Mouse (Mus musculus) G1E (cell line): ENCODE data around the gene Mrnip. TPM values are rescaled to one million over a fixed set of nuclear protein-coding genes. Genes with fewer than 3 reads are reported as not detected.

Experiments
- ATAC-seq: 2 replicates; pipeline ENCODE4 v1.8.0; 2016; ENCODE audit warnings: mild to moderate bottlenecking; ENCODE audit not compliant: insufficient number of reproducible peaks, poor library complexity, low FRiP score, severe bottlenecking; ENCODE audit errors: extremely low read depth
- DNase-seq: peaks from one replicate; pipeline ENCODE4 v3.0.0; 2012; ENCODE audit warnings: low spot score
- H3K27me3 ChIP-seq: 2 replicates; pipeline ENCODE4 v1.6.1; 2012; ENCODE audit warnings: mild to moderate bottlenecking, low read length, inconsistent platforms; ENCODE audit not compliant: insufficient read depth
- H3K36me3 ChIP-seq: replicated peaks from 2 replicates; pipeline ENCODE3; 2012; ENCODE audit warnings: mild to moderate bottlenecking, inconsistent platforms
- H3K4me1 ChIP-seq: 2 replicates; pipeline ENCODE4 v1.6.1; 2012; ENCODE audit warnings: low read depth, low read length, inconsistent platforms, mixed read lengths; ENCODE audit not compliant: insufficient read depth
- H3K4me3 ChIP-seq: 2 replicates; pipeline ENCODE4 v1.5.1; 2012; ENCODE audit warnings: low read depth, mild to moderate bottlenecking, inconsistent platforms, low read length, moderate library complexity, mixed read lengths
- H3K9me3 ChIP-seq: replicated peaks from 2 replicates; pipeline ENCODE4 v1.6.1; 2012; ENCODE audit warnings: inconsistent platforms
- CTCF ChIP-seq: IDR thresholded peaks from 2 replicates; pipeline ENCODE4 v1.5.1; 2012; ENCODE audit warnings: low read depth, low read length, inconsistent platforms, mixed read lengths
- GATA1 ChIP-seq: IDR thresholded peaks from 2 replicates; pipeline ENCODE4 v1.6.1; 2012; ENCODE audit warnings: borderline replicate concordance, low read length, inconsistent platforms, mixed read lengths
- GATA2 ChIP-seq: IDR thresholded peaks from 2 replicates; pipeline ENCODE4 v1.6.1; 2012; ENCODE audit warnings: low read depth, low read length, inconsistent platforms, borderline replicate concordance
- POLR2AphosphoS5 ChIP-seq: IDR thresholded peaks from 2 replicates; pipeline ENCODE4 v1.6.1; 2012; ENCODE audit warnings: low read depth, low read length, inconsistent platforms; ENCODE audit not compliant: insufficient replicate concordance
- TAL1 ChIP-seq: conservative IDR thresholded peaks from 2 replicates; pipeline ENCODE4 v1.6.1; 2012; ENCODE audit warnings: low read depth, low read length, inconsistent platforms, mixed read lengths
- polyA plus RNA-seq: library from polyadenylated mRNA; stranded (reverse); fragments of >175 nt; gene quantifications from 2 replicates; pipeline ENCODE4 v1.2.3, GENCODE M21; 2012
- total RNA-seq, 2 experiments: library from RNA; stranded (forward) in 1 of 2; stranded (reverse) in 1 of 2; fragments of 200-1000 nt in 1 of 2; fragments of >200 nt in 1 of 2; fragmentation: Nextera tagmentation in 1 of 2; gene quantifications; 2 replicates each; pipeline ENCODE4 v1.2.3; 2014 to 2017

The Mrnip gene
- total and polyA plus RNA-seq, 3 experiments: 10.6 to 44.8 (median 17.6) TPM

GRCm38 (mm10) chr11:50238821-50239791, 64.9 kb downstream of the Mrnip start:
- no peak for ATAC-seq
- Histone ChIP-seq H3K4me1 (peaks cover 31% of the 10 kb centered on the region), H3K36me3 (peaks cover 26% of the 10 kb centered on the region), H3K27me3 (peaks cover 16% of the 10 kb centered on the region), H3K4me3 (no peak overlapping the region), H3K9me3 (no peaks in the 10 kb centered on the region)
- DNase-seq: no peak
- no peak for TF ChIP-seq CTCF
- no peak for TF ChIP-seq GATA1
- no peak for TF ChIP-seq TAL1
- no peak for TF ChIP-seq POLR2AphosphoS5
- no peak for TF ChIP-seq GATA2

GRCm38 (mm10) chr11:50240235-50240911, 66.1 kb downstream of the Mrnip start:
- Histone ChIP-seq H3K4me1 (peaks cover 31% of the 10 kb centered on the region), H3K36me3 (peaks cover 13% of the 10 kb centered on the region), H3K9me3 (no peaks in the 10 kb centered on the region), H3K4me3 (no peak overlapping the region), H3K27me3 (peaks cover 16% of the 10 kb centered on the region)
- TF ChIP-seq CTCF (no peak), TAL1 (no peak), GATA1 (no peak), POLR2AphosphoS5 (no peak), GATA2 (no peak)
- ATAC-seq: no peak
- no peak for DNase-seq

- DNase-seq: no peak
- Histone ChIP-seq H3K27me3 (no peaks in the 10 kb centered on the region; the same call in 1 of the 2 replicates), H3K9me3 (no peaks in the 10 kb centered on the region), H3K4me3 (no peak overlapping the region), H3K36me3 (no peaks in the 10 kb centered on the region), H3K4me1 (peaks cover 6% of the 10 kb centered on the region; the same call in 1 of the 2 replicates)
- ATAC-seq: no peak
- no peak for TF ChIP-seq POLR2AphosphoS5
- TF ChIP-seq CTCF: no peak
- no peak for TF ChIP-seq GATA1
- no peak for TF ChIP-seq TAL1
- no peak for TF ChIP-seq GATA2
These were observed 69.7 kb downstream of the Mrnip start for GRCm38 (mm10) chr11:50243926-50244325.

- H3K36me3 ChIP-seq: no peaks in the 10 kb centered on the region
- DNase-seq: no peak
- H3K9me3 ChIP-seq: no peaks in the 10 kb centered on the region
- H3K4me3 ChIP-seq: no peak overlapping the region
- peaks cover 5% of the 10 kb centered on the region; the same call in 1 of the 2 replicates for H3K4me1 ChIP-seq
- no peak for ATAC-seq
- no peaks in the 10 kb centered on the region; the same call in 1 of the 2 replicates for H3K27me3 ChIP-seq
- TF ChIP-seq TAL1 (no peak), GATA1 (no peak), POLR2AphosphoS5 (no peak), GATA2 (no peak), CTCF (no peak)
These were observed 71.0 kb downstream of the Mrnip start for GRCm38 (mm10) chr11:50245269-50245668.

GRCm38 (mm10) chr11:50248473-50249171, 74.4 kb downstream of the Mrnip start:
- Histone ChIP-seq H3K36me3 (no peaks in the 10 kb centered on the region), H3K9me3 (no peaks in the 10 kb centered on the region), H3K27me3 (no peaks in the 10 kb centered on the region; the same call in 1 of the 2 replicates), H3K4me3 (no peak overlapping the region), H3K4me1 (peaks cover 15% of the 10 kb centered on the region)
- TF ChIP-seq TAL1 (no peak), GATA1 (no peak), CTCF (no peak), GATA2 (no peak), POLR2AphosphoS5 (no peak)
- DNase-seq: no peak
- no peak for ATAC-seq

Other genes with a start within 250 kb of the Mrnip start
- 195 and 199 TPM in 2 replicates for gene Rnf130, start 149.1 kb upstream of the Mrnip start, total RNA-seq (2014; fragmentation: Nextera tagmentation)
- gene Rnf130, start 149.1 kb upstream of the Mrnip start, total RNA-seq (2017): 225 and 240 TPM in 2 replicates
- gene Rnf130, start 149.1 kb upstream of the Mrnip start, polyA plus RNA-seq: 80.8 and 103 TPM in 2 replicates
- gene Tbc1d9b, start 43.0 kb upstream of the Mrnip start, total RNA-seq (2014; fragmentation: Nextera tagmentation): 84.8 and 113 TPM in 2 replicates
- 83.1 and 97.7 TPM in 2 replicates for gene Tbc1d9b, start 43.0 kb upstream of the Mrnip start, total RNA-seq (2017)
- 84.5 and 137 TPM in 2 replicates for gene Tbc1d9b, start 43.0 kb upstream of the Mrnip start, polyA plus RNA-seq
- 118 and 252 TPM in 2 replicates for gene Sqstm1, start 36.4 kb downstream of the Mrnip start, total RNA-seq (2014; fragmentation: Nextera tagmentation)
- gene Sqstm1, start 36.4 kb downstream of the Mrnip start, total RNA-seq (2017): 663 and 687 TPM in 2 replicates
- gene Sqstm1, start 36.4 kb downstream of the Mrnip start, polyA plus RNA-seq: 134 and 138 TPM in 2 replicates
- gene Mgat4b, start 36.4 kb downstream of the Mrnip start, total RNA-seq (2014; fragmentation: Nextera tagmentation): 18.4 and 24.2 TPM in 2 replicates
- 15.6 and 18.3 TPM in 2 replicates for gene Mgat4b, start 36.4 kb downstream of the Mrnip start, total RNA-seq (2017)
- 106 and 120 TPM in 2 replicates for gene Mgat4b, start 36.4 kb downstream of the Mrnip start, polyA plus RNA-seq
- not detected in 2 replicates for gene Ltc4s, start 64.2 kb downstream of the Mrnip start, total RNA-seq (2014; fragmentation: Nextera tagmentation)
- not detected in 2 replicates for gene Ltc4s, start 64.2 kb downstream of the Mrnip start, total RNA-seq (2017)
- gene Ltc4s, start 64.2 kb downstream of the Mrnip start, polyA plus RNA-seq: not detected in 2 replicates
- gene Maml1, start 117.9 kb downstream of the Mrnip start, total RNA-seq (2014; fragmentation: Nextera tagmentation): 34.4 and 44.8 TPM in 2 replicates
- gene Maml1, start 117.9 kb downstream of the Mrnip start, total RNA-seq (2017): 5.5 and 6.1 TPM in 2 replicates
- 15.2 and 17.8 TPM in 2 replicates for gene Maml1, start 117.9 kb downstream of the Mrnip start, polyA plus RNA-seq
- gene Canx, start 151.2 kb downstream of the Mrnip start, total RNA-seq (2014; fragmentation: Nextera tagmentation): 369 and 385 TPM in 2 replicates
- 393 and 558 TPM in 2 replicates for gene Canx, start 151.2 kb downstream of the Mrnip start, total RNA-seq (2017)
- gene Canx, start 151.2 kb downstream of the Mrnip start, polyA plus RNA-seq: 39.0 and 61.0 TPM in 2 replicates
- not detected in 2 replicates for gene Cby3, start 180.0 kb downstream of the Mrnip start, total RNA-seq (2014; fragmentation: Nextera tagmentation)
- gene Cby3, start 180.0 kb downstream of the Mrnip start, total RNA-seq (2017): not detected in 2 replicates
- not detected in 2 replicates for gene Cby3, start 180.0 kb downstream of the Mrnip start, polyA plus RNA-seq
- 360 and 411 TPM in 2 replicates for gene Hnrnph1, start 202.5 kb downstream of the Mrnip start, total RNA-seq (2014; fragmentation: Nextera tagmentation)
- 498 and 593 TPM in 2 replicates for gene Hnrnph1, start 202.5 kb downstream of the Mrnip start, total RNA-seq (2017)
- 203 and 230 TPM in 2 replicates for gene Hnrnph1, start 202.5 kb downstream of the Mrnip start, polyA plus RNA-seq